28 mouse cellular contexts compared by ENCODE assay signal in the genomic region with DNA sequence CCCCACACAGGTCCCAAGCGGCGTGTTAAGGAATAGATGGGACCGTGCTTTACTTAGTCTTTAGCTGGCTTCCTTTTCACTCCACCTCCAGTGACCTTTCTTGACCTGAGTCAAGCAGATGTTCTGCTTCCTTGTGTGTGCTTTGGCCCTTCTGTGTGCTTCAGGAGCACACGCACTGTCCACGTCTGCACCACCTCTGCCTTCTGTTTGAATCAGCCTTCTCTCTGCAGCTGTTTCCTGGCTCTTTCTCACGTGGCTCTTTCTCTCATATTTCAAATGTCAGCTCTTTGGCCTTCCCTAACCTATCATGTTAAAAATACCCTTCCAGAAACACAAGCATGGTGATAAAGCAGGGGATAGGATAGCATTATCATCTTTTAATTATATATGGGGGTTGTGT. TPM values are rescaled to one million over a fixed set of nuclear protein-coding genes. Genes with fewer than 3 reads are reported as not detected.
DNase-seq lines count a peak whose midpoint lies in the region; ATAC-seq and TF ChIP-seq lines count a peak whose summit lies in the region.
"Had no signal": no experiment of that assay in that cellular context is flagged by ENCODE, and none has a peak within 500 bp of the region (broad histone marks: within the 10 kb centered on the region; RNA-seq: fewer than 3 reads in every experiment).

No protein-coding gene starts in this region.

- no peak for ATAC-seq in lung, embryonic 14.5 days (ENCODE audit: insufficient read depth)
- ATAC-seq in intestine, embryonic 15.5 days: no peak
- ATAC-seq: forebrain, embryonic 14.5 days; intestine, embryonic 16.5 days had no signal

- WGBS in kidney, adult 2 months: 44% methylated on average over 6 of the region's 6 CpGs
- 34% methylated on average over 6 of the region's 6 CpGs for WGBS in lung, embryonic 14.5 days
- 58% methylated on average over 6 of the region's 6 CpGs for WGBS in intestine, embryonic 15.5 days

- TF ChIP-seq POLR2A in kidney, adult 2 months (IDR thresholded peaks at IDR 0.05; ENCODE audit: low read depth, low read length): no peak
- TF ChIP-seq POLR2A in myocyte (IDR thresholded peaks at IDR 0.05; ENCODE audit: insufficient read length, low read depth): no peak

- H3K27ac ChIP-seq in kidney, adult 2 months (ENCODE audit: insufficient read depth, low read depth, low read length): 0 out of 2 replicates have a peak overlapping the region, but pooled peaks have one; percentile 30
- 0 out of 2 replicates have a peak overlapping the region, but pooled peaks have one; percentile 52 for H3K27ac ChIP-seq in lung, embryonic 14.5 days (ENCODE audit: low read depth)
- no peak overlapping the region for H3K27ac ChIP-seq in intestine, embryonic 15.5 days
- H3K27ac ChIP-seq: embryonic facial prominence, embryonic 15.5 days; heart, adult 2 months; heart, embryonic 15.5 days; hindbrain, embryonic 15.5 days; limb, embryonic 15.5 days; liver, embryonic 14.5 days; lung, embryonic 15.5 days; neural tube, embryonic 15.5 days; stomach, embryonic 15.5 days had no signal

- TF ChIP-seq CTCF in kidney, adult 2 months (conservative IDR thresholded peaks at IDR 0.05; ENCODE audit: insufficient read depth, insufficient read length, low read depth, low read length): no peak
- TF ChIP-seq CTCF in lung, embryonic 14.5 days (IDR thresholded peaks at IDR 0.05; ENCODE audit: low read depth): no peak

- no peak overlapping the region for H3ac ChIP-seq in myocyte (ENCODE audit: control insufficient read depth, insufficient read length)

- no peaks in the 10 kb centered on the region for H3K27me3 ChIP-seq in kidney, adult 2 months (replicated peaks; ENCODE audit: control insufficient read depth, insufficient read depth, low read length)
- H3K27me3 ChIP-seq in lung, embryonic 14.5 days (ENCODE audit: insufficient read depth, low read length): no peaks in the 10 kb centered on the region
- no peaks in the 10 kb centered on the region for H3K27me3 ChIP-seq in myocyte (ENCODE audit: control insufficient read depth, insufficient read depth, insufficient read length)
- H3K27me3 ChIP-seq in intestine, embryonic 15.5 days (replicated peaks): no peaks in the 10 kb centered on the region
- H3K27me3 ChIP-seq: embryonic facial prominence, embryonic 15.5 days; heart, embryonic 15.5 days; hindbrain, embryonic 15.5 days; limb, embryonic 15.5 days; lung, embryonic 15.5 days; neural tube, embryonic 15.5 days; stomach, embryonic 15.5 days had no signal

- H3K4me1 ChIP-seq in kidney, adult 2 months (ENCODE audit: control insufficient read depth, insufficient read depth, low read length): no peaks in the 10 kb centered on the region
- no peaks in the 10 kb centered on the region for H3K4me1 ChIP-seq in lung, embryonic 14.5 days (ENCODE audit: insufficient read depth)
- no peaks in the 10 kb centered on the region for H3K4me1 ChIP-seq in intestine, embryonic 15.5 days (replicated peaks)
- H3K4me1 ChIP-seq: embryonic facial prominence, embryonic 15.5 days; hindbrain, embryonic 15.5 days; stomach, embryonic 15.5 days had no signal

- H3K9ac ChIP-seq in lung, embryonic 14.5 days: no peak overlapping the region
- no peak overlapping the region for H3K9ac ChIP-seq in intestine, embryonic 15.5 days
- H3K9ac ChIP-seq: embryonic facial prominence, embryonic 15.5 days; heart, embryonic 15.5 days; hindbrain, embryonic 15.5 days; limb, embryonic 15.5 days; liver, embryonic 14.5 days; lung, embryonic 15.5 days; neural tube, embryonic 15.5 days; stomach, embryonic 15.5 days had no signal

- H3K36me3 ChIP-seq in kidney, adult 2 months (ENCODE audit: control insufficient read depth, insufficient read depth, low read length): peaks cover 7% of the 10 kb centered on the region
- H3K36me3 ChIP-seq in lung, embryonic 14.5 days (ENCODE audit: insufficient read depth): peaks cover 24% of the 10 kb centered on the region
- H3K36me3 ChIP-seq in myocyte (ENCODE audit: control insufficient read depth, insufficient read depth): peaks cover 26% of the 10 kb centered on the region
- no peaks in the 10 kb centered on the region for H3K36me3 ChIP-seq in intestine, embryonic 15.5 days
- H3K36me3 ChIP-seq: hindbrain, embryonic 15.5 days; neural tube, embryonic 15.5 days; stomach, embryonic 15.5 days had no signal

- H3K4me3 ChIP-seq in kidney, adult 2 months (ENCODE audit: insufficient read depth, low read depth, low read length): no peak overlapping the region
- no peak overlapping the region for H3K4me3 ChIP-seq in lung, embryonic 14.5 days (ENCODE audit: low read depth, low read length)
- H3K4me3 ChIP-seq in myocyte: no peak overlapping the region
- no peak overlapping the region for H3K4me3 ChIP-seq in intestine, embryonic 15.5 days (replicated peaks)
- H3K4me3 ChIP-seq: embryonic facial prominence, embryonic 15.5 days; heart, adult 2 months; heart, embryonic 15.5 days; hindbrain, embryonic 15.5 days; limb, embryonic 15.5 days; lung, embryonic 15.5 days; neural tube, embryonic 15.5 days; stomach, embryonic 15.5 days had no signal

- DNase-seq in adrenal gland, postnatal 14 days: peak; percentile 25
- DNase-seq in adrenal gland, postnatal 10 days: no peak
- no peak for DNase-seq in kidney, adult 2 months
- no peak for DNase-seq in kidney, adult 11 months
- DNase-seq in lung, embryonic 14.5 days: no peak
- DNase-seq in lung, postnatal 36 days: no peak
- DNase-seq: adrenal gland, postnatal 25 days; cerebellum, adult 9-10 months; gastrocnemius, postnatal 14 days; heart, adult 2 months; layer of hippocampus, adult 9-11 months; right cerebral cortex, adult 18-20 months; right cerebral cortex, postnatal 4 days; thymus, adult 2 months; thymus, postnatal 4 days had no signal

- H3K4me2 ChIP-seq in lung, embryonic 14.5 days: no peak overlapping the region
- no peak overlapping the region for H3K4me2 ChIP-seq in myocyte (ENCODE audit: low read depth)
- no peak overlapping the region for H3K4me2 ChIP-seq in intestine, embryonic 15.5 days (replicated peaks)
- H3K4me2 ChIP-seq: embryonic facial prominence, embryonic 15.5 days; heart, embryonic 15.5 days; hindbrain, embryonic 15.5 days; limb, embryonic 15.5 days; lung, embryonic 15.5 days; midbrain, embryonic 11.5 days; neural tube, embryonic 15.5 days; stomach, embryonic 15.5 days had no signal

- H3K9me3 ChIP-seq in lung, embryonic 14.5 days (ENCODE audit: low read depth, low read length): no peaks in the 10 kb centered on the region
- no peaks in the 10 kb centered on the region for H3K9me3 ChIP-seq in intestine, embryonic 15.5 days
- H3K9me3 ChIP-seq: embryonic facial prominence, embryonic 15.5 days; heart, embryonic 15.5 days; hindbrain, embryonic 15.5 days; limb, embryonic 15.5 days; lung, embryonic 15.5 days; neural tube, embryonic 15.5 days; stomach, embryonic 15.5 days had no signal

- peaks cover 7% of the 10 kb centered on the region for H3K79me2 ChIP-seq in myocyte (ENCODE audit: control insufficient read depth, insufficient read depth)

TF ChIP-seq in myocyte, 11 proteins besides CTCF, POLR2A, EP300 and RAD21:
- peak; percentile 32 for TF ChIP-seq USF1 (IDR thresholded peaks at IDR 0.05; ENCODE audit: low read depth)
- TF ChIP-seq SRF (IDR thresholded peaks at IDR 0.05; ENCODE audit: control insufficient read depth, insufficient read length, low read depth): no peak
- TF ChIP-seq MYOD1 (IDR thresholded peaks at IDR 0.05; ENCODE audit: control insufficient read depth in 1 of 3, insufficient read length in 2 of 3, low read depth in 2 of 3): peak; percentile 21 to 86 (median 54)
- TF ChIP-seq MYOG (IDR thresholded peaks at IDR 0.05; ENCODE audit: control insufficient read depth in 1 of 3, insufficient read depth in 1 of 3, insufficient read length in 2 of 3, low read depth in 2 of 3): peak in 2 of 3 experiments; percentile 78 to 80
- no peak for TF ChIP-seq CEBPB (IDR thresholded peaks at IDR 0.05; ENCODE audit: insufficient read depth, poor library complexity, severe bottlenecking)
- TF ChIP-seq MAX (IDR thresholded peaks at IDR 0.05; ENCODE audit: low read depth): no peak
- TF ChIP-seq TCF12 (IDR thresholded peaks at IDR 0.05; ENCODE audit: insufficient read depth, poor library complexity, severe bottlenecking): peak; percentile 15
- no peak for TF ChIP-seq POLR2AphosphoS2 (IDR thresholded peaks at IDR 0.05; ENCODE audit: insufficient read length, low read depth)
- TF ChIP-seq E2F4 (IDR thresholded peaks at IDR 0.05; ENCODE audit: insufficient read depth): no peak
- no peak for TF ChIP-seq REST (IDR thresholded peaks at IDR 0.05; ENCODE audit: insufficient read depth, insufficient read length)
TF ChIP-seq in myocyte: peak in this region for 4.

RNA-seq across cellular contexts. Expression of a gene that starts 42.7 kb away (rescaled TPM):
- 2.3 and 3.5 TPM in 2 replicates for total RNA-seq in adrenal gland, postnatal 14 days (2021)
- 1 to 10 TPM; 1.8 to 2.7 TPM for total RNA-seq in adrenal gland, postnatal 10 days (2021)
- polyA plus RNA-seq in kidney, adult 2 months (2012; rRNA removed): 8.2 and 9.9 TPM in 2 replicates
- 0.78 and 1.7 TPM in 2 replicates for polyA plus RNA-seq in lung, embryonic 14.5 days (2014; fragmentation: Nextera tagmentation; extraction: Ambion mirVana)
- 1.7 TPM for polyA plus RNA-seq in myocyte (2012; fragmentation: generic; extraction: Trizol)
- polyA plus RNA-seq in intestine, embryonic 15.5 days (2015; fragmentation: Nextera tagmentation; extraction: Ambion mirVana): 0.86 and 1.1 TPM in 2 replicates

RNA-seq across cellular contexts. Expression of a gene that starts 49.2 kb away (rescaled TPM):
- 82.6 and 83.4 TPM in 2 replicates for total RNA-seq in adrenal gland, postnatal 14 days (2021)
- 100 to 1,000 TPM in 1 of 2 experiments, 10 to 100 TPM in 1; 90.5 to 102 TPM for total RNA-seq in adrenal gland, postnatal 10 days (2021)
- 28.4 and 31.7 TPM in 2 replicates for polyA plus RNA-seq in kidney, adult 2 months (2012; rRNA removed)
- polyA plus RNA-seq in lung, embryonic 14.5 days (2014; fragmentation: Nextera tagmentation; extraction: Ambion mirVana): 66.2 and 71.3 TPM in 2 replicates
- polyA plus RNA-seq in myocyte (2012; fragmentation: generic; extraction: Trizol): 13.7 TPM
- polyA plus RNA-seq in intestine, embryonic 15.5 days (2015; fragmentation: Nextera tagmentation; extraction: Ambion mirVana): 31.5 and 40.1 TPM in 2 replicates
